Mouse (Mus musculus): ENCODE data around the gene Scarf1. TPM values are rescaled to one million over a fixed set of nuclear protein-coding genes. Genes with fewer than 3 reads are reported as not detected.
A peak's percentile ranks its signal among the peaks of the same experiment; 100 is the strongest.

Scarf1 gene
- polyA plus RNA-seq, 1 experiment from 2014 or later: 3.6 TPM

DNA sequence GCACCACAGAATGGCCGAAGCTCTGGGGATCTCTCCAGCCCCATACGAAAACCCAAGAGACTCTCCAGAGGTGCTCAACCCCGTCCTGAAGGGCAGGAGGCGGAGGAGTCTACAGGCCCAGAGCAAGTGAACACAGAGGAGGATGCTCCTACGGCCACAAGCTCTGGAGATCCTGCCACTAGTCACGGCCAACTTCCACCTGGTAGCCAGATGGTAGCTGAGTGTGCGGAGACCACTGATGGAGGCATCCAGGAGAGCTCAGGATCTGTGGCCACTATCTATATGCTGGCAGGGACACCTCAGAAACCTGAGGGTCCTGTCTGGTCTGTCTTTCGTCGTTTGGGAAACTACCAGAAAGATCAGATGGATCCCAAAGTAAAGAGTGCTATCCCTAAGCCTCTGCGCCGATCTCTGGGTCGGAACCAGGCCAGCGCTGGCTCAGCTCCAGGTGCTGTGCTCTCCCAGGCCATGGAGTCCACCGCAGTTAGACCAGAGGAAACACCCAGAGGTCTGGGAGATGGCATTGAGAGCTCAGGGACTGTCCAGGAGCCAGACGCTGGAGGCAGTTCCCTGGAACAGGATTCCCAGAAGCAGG lies 12.3 kb downstream of the Scarf1 start:
- Histone ChIP-seq H3K9me3 (ENCODE audit: control insufficient read depth, low read length) (no peaks in the 10 kb centered on the region), H3K4me2 (ENCODE audit: low read length) (no peak overlapping the region), H3K4me3 (replicated peaks; ENCODE audit: low read length) (no peak overlapping the region), H3K27me3 (replicated peaks; ENCODE audit: control insufficient read depth, insufficient read depth, low read length) (no peaks in the 10 kb centered on the region), H3K27ac (ENCODE audit: low read length) (no peak overlapping the region), H3K4me1 (replicated peaks; ENCODE audit: control insufficient read depth, insufficient read depth, low read length) (0 out of 2 replicates have a peak, but pooled peaks cover under 1% of the 10 kb centered on the region), H3K9ac (replicated peaks; ENCODE audit: low read depth, low read length) (no peak overlapping the region), H3K36me3 (ENCODE audit: control insufficient read depth, insufficient read depth) (no peaks in the 10 kb centered on the region)
- no peak for ATAC-seq
- WGBS: 85% methylated on average over 15 of the region's 15 CpGs

DNA sequence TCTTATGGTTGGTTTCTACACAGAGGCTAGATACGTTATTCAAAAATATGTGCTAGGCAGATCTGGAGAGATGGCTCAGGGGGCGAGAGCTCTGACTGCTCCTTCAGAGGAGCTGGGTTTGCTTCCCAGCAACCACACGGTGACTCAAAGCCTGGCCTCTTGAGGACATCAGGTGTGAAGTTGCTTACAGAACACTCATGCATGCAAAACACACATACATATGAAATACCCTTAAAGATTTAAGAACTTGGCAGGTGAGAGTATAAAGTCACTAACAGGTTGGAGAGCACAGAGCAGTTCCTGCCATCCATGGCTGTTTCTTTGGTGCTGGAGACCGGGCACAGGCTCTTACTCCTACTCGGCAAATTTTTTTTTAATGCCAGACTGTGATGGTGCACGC lies 13.6 kb downstream of the Scarf1 start:
- no peak overlapping the region for H3K27ac ChIP-seq (ENCODE audit: low read length)
- H3K36me3 ChIP-seq (ENCODE audit: control insufficient read depth, insufficient read depth): no peaks in the 10 kb centered on the region
- no peak for ATAC-seq
- no peak overlapping the region for H3K4me2 ChIP-seq (ENCODE audit: low read length)
- H3K4me1 ChIP-seq (replicated peaks; ENCODE audit: control insufficient read depth, insufficient read depth, low read length): 0 out of 2 replicates have a peak, but pooled peaks cover 2% of the 10 kb centered on the region
- no peak overlapping the region for H3K9ac ChIP-seq (replicated peaks; ENCODE audit: low read depth, low read length)
- H3K9me3 ChIP-seq (ENCODE audit: control insufficient read depth, low read length): no peaks in the 10 kb centered on the region
- H3K27me3 ChIP-seq (replicated peaks; ENCODE audit: control insufficient read depth, insufficient read depth, low read length): no peaks in the 10 kb centered on the region
- 88% methylated on average over 6 of the region's 6 CpGs for WGBS
- H3K4me3 ChIP-seq (replicated peaks; ENCODE audit: low read length): no peak overlapping the region

DNA sequence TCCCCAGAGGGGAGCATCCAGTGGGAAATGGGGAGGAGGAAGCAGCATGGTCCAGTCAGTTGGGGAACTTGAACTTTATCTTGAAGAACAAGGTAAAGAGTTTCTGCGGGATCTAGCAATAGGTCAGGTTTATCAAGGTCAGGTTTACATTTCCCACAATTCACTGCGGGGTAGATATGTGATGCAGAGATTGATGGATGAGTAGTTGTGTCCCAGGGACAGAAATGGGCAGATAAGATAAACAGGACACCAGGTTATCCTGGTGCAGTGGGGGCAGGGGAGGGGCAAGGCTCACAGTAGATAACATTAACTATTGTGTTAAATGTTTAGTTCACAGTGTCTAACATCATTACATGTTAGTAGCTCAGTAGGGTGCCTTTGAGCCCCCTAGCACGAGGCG lies 16.4 kb downstream of the Scarf1 start:
- Histone ChIP-seq H3K27ac (ENCODE audit: low read length) (no peak overlapping the region), H3K27me3 (replicated peaks; ENCODE audit: control insufficient read depth, insufficient read depth, low read length) (no peaks in the 10 kb centered on the region), H3K9me3 (ENCODE audit: control insufficient read depth, low read length) (no peaks in the 10 kb centered on the region), H3K36me3 (ENCODE audit: control insufficient read depth, insufficient read depth) (no peaks in the 10 kb centered on the region), H3K9ac (replicated peaks; ENCODE audit: low read depth, low read length) (no peak overlapping the region), H3K4me2 (ENCODE audit: low read length) (no peak overlapping the region), H3K4me1 (replicated peaks; ENCODE audit: control insufficient read depth, insufficient read depth, low read length) (peaks cover 18% of the 10 kb centered on the region), H3K4me3 (replicated peaks; ENCODE audit: low read length) (no peak overlapping the region)
- ATAC-seq: no peak
- WGBS: 55% methylated on average over 4 of the region's 4 CpGs

DNA sequence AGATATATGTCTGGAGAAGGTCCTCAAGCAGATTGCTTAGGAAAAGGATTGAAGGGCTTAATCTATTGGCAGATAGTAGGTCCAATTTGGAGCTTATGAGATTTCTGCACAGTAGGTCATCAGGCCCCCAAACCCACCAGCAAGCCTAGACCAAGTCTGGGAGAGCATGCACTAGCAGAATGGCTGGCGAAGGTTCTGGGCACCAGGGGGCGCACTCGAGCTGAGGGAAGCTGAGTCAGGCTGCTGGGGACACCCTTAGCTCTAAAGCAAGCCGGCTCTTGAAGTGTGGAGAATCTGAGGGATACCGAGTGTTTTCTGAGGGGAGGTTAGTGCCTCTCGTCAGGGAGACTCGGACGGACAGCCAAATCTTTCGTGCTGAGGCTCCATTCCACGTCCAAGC lies 17.0 kb downstream of the Scarf1 start:
- Histone ChIP-seq H3K9ac (replicated peaks; ENCODE audit: low read depth, low read length) (peak overlapping the region; percentile 82), H3K36me3 (ENCODE audit: control insufficient read depth, insufficient read depth) (no peaks in the 10 kb centered on the region), H3K4me2 (ENCODE audit: low read length) (peak overlapping the region; percentile 95), H3K27ac (ENCODE audit: low read length) (peak overlapping the region; percentile 96), H3K27me3 (replicated peaks; ENCODE audit: control insufficient read depth, insufficient read depth, low read length) (no peaks in the 10 kb centered on the region), H3K4me3 (replicated peaks; ENCODE audit: low read length) (peak overlapping the region; percentile 78), H3K9me3 (ENCODE audit: control insufficient read depth, low read length) (no peaks in the 10 kb centered on the region), H3K4me1 (replicated peaks; ENCODE audit: control insufficient read depth, insufficient read depth, low read length) (peaks cover 23% of the 10 kb centered on the region)
- peak; percentile 48; the same call in 1 of the 2 replicates for ATAC-seq
- WGBS: 0% methylated on average over 10 of the region's 10 CpGs

DNA sequence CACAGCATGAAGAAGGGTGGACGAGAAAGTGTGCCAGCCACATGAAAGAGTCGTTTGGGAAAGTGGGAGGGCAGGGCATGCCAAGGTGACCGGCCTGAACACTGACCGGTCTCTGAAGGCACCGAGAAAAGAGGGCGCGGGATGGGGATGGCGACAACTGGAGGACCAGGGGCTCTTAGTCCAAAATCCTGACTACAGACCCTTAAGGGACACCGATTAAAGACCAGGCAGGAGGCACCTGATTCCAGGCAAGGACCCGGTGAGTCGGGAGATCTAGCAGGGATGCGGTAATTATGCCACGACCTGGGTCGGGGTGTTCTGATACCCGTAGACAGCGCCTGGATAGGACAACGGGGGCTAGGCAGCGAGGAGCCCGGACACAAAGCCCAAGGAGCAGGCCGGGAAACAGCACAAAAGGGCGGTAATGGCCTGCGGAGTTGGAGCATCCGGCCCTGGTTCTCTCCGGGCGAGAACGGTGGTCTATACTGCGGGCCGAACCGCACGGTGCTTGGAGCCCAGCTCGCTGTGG lies 17.6 kb downstream of the Scarf1 start:
- Histone ChIP-seq H3K9me3 (ENCODE audit: control insufficient read depth, low read length) (no peaks in the 10 kb centered on the region), H3K4me3 (replicated peaks; ENCODE audit: low read length) (peak overlapping the region; percentile 78), H3K4me1 (replicated peaks; ENCODE audit: control insufficient read depth, insufficient read depth, low read length) (peaks cover 27% of the 10 kb centered on the region), H3K9ac (replicated peaks; ENCODE audit: low read depth, low read length) (peak overlapping the region; percentile 82), H3K36me3 (ENCODE audit: control insufficient read depth, insufficient read depth) (no peaks in the 10 kb centered on the region), H3K27ac (ENCODE audit: low read length) (peak overlapping the region; percentile 96), H3K27me3 (replicated peaks; ENCODE audit: control insufficient read depth, insufficient read depth, low read length) (no peaks in the 10 kb centered on the region), H3K4me2 (ENCODE audit: low read length) (peak overlapping the region; percentile 95)
- ATAC-seq: peak; percentile 14
- WGBS: under 1% methylated on average over 31 of the region's 31 CpGs

DNA sequence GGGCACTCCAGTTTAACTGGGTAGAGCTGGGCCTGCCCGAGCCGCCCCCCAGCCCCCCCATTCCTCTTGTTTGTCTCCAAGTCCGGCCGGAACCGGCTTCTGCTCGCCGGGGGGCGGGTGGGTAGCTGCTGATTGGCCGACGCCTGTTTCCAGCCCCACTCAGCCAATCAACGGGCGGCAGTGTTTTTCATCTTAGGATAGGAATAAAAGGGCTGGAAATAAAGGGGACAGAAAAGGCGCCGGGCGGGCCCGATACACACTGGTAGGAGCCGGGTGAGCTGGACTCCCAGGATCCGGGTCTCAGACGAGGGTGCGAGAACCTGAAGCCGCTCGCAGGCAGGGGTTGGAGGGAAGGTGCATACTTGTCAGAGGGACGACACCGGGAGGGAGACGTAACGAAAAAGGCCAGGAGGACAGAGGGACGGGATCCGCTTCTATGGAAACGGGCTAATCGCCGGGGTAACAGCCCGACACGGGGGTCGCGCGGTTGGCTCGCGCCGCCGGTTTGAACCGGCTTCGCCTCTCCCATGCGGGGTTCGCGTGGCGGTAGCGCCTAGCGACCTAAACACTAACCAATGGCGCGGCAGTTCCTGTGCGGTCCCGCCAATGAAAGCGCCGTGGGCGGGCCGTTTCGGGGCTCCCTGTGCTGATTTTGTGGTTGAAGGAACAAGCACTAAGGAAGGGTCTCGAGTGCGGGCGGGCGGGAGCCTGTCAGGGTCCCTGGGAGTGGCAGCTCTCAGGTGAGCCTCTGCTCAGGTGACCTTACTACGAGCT lies 18.3 kb downstream of the Scarf1 start, which contains the start of gene Slc43a2:
Gene Slc43a2 (plus strand): TSS at position 226 of the 774 bp plus-strand sequence.
- Histone ChIP-seq H3K9ac (replicated peaks; ENCODE audit: low read depth, low read length) (peak within 1 kb of the TSS; percentile 82), H3K27me3 (replicated peaks; ENCODE audit: control insufficient read depth, insufficient read depth, low read length) (no peaks in the 10 kb centered on the region), H3K9me3 (ENCODE audit: control insufficient read depth, low read length) (no peaks in the 10 kb centered on the region), H3K4me2 (ENCODE audit: low read length) (peak within 1 kb of the TSS; percentile 95), H3K4me3 (replicated peaks; ENCODE audit: low read length) (peak within 1 kb of the TSS; percentile 78), H3K36me3 (ENCODE audit: control insufficient read depth, insufficient read depth) (no peaks in the 10 kb centered on the region), H3K4me1 (replicated peaks; ENCODE audit: control insufficient read depth, insufficient read depth, low read length) (peaks cover 27% of the 10 kb centered on the region), H3K27ac (ENCODE audit: low read length) (peak within 1 kb of the TSS; percentile 96)
- WGBS: under 1% methylated on average over 61 of the region's 62 CpGs
- ATAC-seq: peak; percentile 96

DNA sequence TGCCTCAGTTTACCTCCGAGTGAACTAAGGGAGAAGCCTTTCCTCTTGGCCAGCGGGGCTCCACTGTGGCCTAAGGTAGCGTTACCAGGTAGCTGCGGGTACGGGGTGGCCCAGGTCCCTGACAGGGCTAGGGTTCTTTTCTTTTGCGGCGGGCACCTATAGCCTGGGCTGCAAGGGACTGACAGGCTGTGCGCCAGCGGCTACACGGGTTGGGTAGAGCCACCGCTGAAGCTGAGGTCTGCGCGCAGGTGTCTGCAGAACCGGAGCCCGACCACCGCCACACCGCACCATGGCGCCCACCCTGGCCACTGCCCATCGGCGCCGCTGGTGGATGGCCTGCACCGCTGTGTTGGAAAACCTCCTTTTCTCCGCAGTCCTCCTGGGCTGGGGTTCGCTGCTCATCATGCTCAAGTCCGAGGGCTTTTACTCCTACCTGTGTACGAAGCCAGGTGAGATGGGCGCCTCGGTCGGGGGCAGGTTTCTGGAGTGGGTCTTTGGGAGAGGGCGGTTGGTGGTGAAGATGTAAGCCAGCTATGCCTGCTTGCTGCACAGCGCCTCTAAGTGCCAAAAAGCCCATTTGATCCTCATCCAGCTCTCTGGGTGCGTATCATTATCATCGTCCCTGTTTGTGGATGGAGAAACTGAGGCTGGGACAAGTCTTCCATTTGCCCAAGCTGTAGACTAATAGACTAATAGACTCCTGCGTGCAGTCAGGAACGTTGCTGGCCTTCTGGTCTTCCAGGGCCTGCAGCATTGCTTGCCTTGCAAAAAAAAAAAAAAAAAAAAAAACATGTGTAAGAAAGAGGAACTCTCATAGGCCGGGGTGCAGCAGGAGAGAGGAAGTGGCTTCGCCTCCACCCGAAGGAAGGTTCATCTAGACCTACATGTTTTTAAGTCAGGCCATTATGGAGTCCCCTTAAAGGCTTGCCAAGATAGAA lies 19.3 kb downstream of the Scarf1 start:
- Histone ChIP-seq H3K4me1 (replicated peaks; ENCODE audit: control insufficient read depth, insufficient read depth, low read length) (peaks cover 28% of the 10 kb centered on the region), H3K27me3 (replicated peaks; ENCODE audit: control insufficient read depth, insufficient read depth, low read length) (no peaks in the 10 kb centered on the region), H3K9ac (replicated peaks; ENCODE audit: low read depth, low read length) (peak overlapping the region; percentile 82), H3K4me3 (replicated peaks; ENCODE audit: low read length) (peak overlapping the region; percentile 78), H3K36me3 (ENCODE audit: control insufficient read depth, insufficient read depth) (no peaks in the 10 kb centered on the region), H3K4me2 (ENCODE audit: low read length) (peak overlapping the region; percentile 95), H3K9me3 (ENCODE audit: control insufficient read depth, low read length) (no peaks in the 10 kb centered on the region), H3K27ac (ENCODE audit: low read length) (peak overlapping the region; percentile 96)
- ATAC-seq: 0 out of 2 replicates have a peak, but pooled peaks have one; percentile 5
- WGBS: 11% methylated on average over 38 of the region's 38 CpGs

DNA sequence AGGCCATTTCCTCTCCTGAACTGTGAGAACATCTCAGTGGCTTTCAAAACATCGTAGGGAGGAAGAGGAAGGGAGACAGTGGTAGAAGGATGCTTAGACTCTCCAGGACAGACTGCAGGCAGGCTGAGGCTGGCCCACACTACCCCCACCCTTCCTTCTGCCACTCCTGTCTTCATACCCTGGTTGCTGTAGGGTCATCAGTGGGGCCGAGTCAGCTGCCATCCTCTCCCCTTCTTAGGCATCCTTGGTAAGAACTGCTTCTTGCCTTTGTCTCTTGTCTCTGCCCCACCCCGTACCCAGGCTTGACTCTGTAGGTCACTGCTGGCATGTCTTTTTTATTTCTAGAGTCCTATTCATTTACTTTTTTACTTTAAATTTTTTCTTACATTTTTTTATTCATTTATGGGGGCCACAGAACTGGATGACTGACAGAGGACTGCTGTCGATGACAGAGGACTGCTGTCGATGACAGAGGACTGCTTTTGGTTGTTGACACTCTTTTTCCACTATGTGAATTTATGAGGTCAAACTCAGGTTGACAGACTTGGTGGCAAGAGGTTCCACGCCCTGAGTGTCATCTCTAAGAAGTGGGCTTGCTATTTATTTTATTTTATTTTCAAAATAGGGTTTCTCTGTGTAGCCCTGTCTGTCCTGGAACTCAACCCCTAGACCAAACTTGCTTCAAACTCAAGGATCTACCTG lies 20.1 kb downstream of the Scarf1 start:
- peak overlapping the region; percentile 78 for H3K4me3 ChIP-seq (replicated peaks; ENCODE audit: low read length)
- no peaks in the 10 kb centered on the region for H3K36me3 ChIP-seq (ENCODE audit: control insufficient read depth, insufficient read depth)
- H3K9me3 ChIP-seq (ENCODE audit: control insufficient read depth, low read length): no peaks in the 10 kb centered on the region
- H3K27ac ChIP-seq (ENCODE audit: low read length): no peak overlapping the region
- H3K4me2 ChIP-seq (ENCODE audit: low read length): peak overlapping the region; percentile 95
- no peaks in the 10 kb centered on the region for H3K27me3 ChIP-seq (replicated peaks; ENCODE audit: control insufficient read depth, insufficient read depth, low read length)
- WGBS: 85% methylated on average over 6 of the region's 6 CpGs
- H3K9ac ChIP-seq (replicated peaks; ENCODE audit: low read depth, low read length): peak overlapping the region; percentile 44; the same call in 1 of the 2 replicates
- H3K4me1 ChIP-seq (replicated peaks; ENCODE audit: control insufficient read depth, insufficient read depth, low read length): peaks cover 36% of the 10 kb centered on the region
- ATAC-seq: no peak

Measured in forebrain, embryonic 16.5 days (tissue).